Mouse (Mus musculus): ENCODE data around the gene Anxa9.

Gene Anxa9

DNA sequence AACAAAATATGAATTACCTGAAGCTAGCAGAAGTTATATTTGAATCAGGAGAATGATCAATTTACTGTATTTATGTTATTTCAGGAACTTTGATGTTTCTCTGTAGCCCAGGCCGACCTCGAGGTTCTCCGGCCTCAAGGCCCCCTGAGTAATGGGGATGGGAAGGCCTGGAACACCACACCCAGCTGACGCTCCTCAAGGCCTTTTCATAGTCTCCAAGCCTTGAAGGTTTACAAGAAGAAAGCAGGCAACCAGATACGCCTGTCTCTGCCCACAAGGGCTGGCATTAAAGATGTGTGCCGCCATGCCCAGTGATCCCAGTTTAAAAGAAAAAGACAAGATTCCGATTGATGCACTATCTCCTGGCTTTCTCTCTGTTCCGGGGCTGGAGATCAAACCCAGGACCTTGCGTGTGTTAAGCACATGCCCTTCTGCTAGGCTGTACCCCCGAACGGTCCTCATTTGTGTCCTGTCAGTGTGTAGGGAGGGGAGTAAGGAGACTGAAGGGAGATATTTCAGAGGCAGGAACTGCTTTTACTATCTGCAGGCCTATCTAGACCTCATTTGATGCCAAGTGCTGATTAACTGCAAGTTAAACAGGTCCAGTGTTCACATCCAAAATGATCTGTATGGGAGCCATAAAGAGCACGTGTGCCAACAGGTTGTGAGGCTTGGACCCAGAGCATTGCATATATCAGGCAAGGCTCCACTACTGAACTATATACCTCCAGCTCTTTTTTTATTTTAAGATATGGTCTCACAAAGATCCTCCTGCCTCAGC is 22.3 kb downstream of the Anxa9 start:
- DNase-seq (ENCODE audit: low read depth, low spot score) = no peak

- DNase-seq (ENCODE audit: low read depth, low spot score) = no peak
Observed at GRCm38 (mm10) chr3:95284062-95284461, 22.9 kb downstream of the Anxa9 start.

- no peak for DNase-seq (ENCODE audit: low read depth, low spot score)
Observed at GRCm38 (mm10) chr3:95283589-95283941, 23.4 kb downstream of the Anxa9 start.

DNA sequence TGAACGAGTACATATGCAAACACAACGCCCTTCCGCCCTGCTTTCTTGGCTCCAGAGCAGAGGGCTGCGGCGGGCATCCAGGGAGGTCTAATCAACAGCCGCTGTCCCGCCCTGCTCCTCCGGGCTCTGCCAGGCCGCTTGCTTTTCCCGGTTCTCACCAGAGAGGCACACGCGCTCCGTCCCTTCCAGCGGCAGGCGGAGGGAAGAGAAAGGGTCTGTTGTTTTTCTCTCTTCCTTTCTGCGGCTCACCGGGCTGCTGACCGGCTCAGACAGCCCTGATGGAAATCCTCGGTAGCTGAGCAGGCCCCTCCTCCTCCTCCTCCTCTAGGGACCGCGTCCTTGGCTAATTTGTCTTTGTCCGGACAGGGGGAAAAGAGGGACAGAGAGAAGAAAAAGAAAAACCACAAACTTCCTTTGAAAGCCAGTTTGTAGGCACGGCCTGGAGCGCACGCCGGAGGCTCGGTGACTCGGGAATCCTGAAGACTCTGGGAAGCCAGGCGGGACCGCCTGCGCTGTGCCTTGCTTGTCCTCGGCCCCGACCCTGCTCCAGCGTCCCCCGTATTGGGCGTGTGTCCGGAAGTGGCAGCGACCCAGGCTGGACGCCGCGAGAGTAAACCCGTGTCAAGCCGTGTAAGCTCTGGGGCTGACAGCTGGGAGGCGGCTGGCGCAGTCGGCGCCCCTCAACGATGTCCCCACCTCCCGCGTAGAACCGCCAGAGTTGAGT is 23.9 kb downstream of the Anxa9 start:
- peak; percentile 94 for DNase-seq (ENCODE audit: low read depth, low spot score)

DNA sequence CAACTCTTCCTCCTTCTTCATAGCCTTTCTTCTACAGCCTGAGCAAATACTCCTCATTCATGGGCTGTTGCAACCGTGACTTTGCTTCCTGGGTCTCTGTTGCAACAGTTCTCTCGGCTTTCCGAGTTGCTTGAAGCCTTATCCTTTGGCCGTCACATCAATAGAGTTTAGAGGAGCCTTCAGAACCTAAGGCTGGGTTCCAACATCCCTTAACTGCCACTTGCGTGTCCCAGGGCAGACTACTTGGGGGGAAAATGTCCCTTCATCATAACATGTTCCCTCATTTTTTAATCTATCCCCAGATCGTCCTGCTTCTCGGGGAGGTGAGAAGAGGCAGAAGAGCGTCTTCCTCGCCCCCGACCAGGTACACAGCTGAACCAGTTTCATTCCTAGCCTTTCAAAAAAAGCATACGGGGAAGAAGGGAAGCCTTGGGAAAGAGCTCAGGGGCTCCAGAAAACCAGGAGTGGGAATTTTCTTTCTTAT is 24.6 kb downstream of the Anxa9 start:
- DNase-seq (ENCODE audit: low read depth, low spot score) = peak; percentile 25

DNA sequence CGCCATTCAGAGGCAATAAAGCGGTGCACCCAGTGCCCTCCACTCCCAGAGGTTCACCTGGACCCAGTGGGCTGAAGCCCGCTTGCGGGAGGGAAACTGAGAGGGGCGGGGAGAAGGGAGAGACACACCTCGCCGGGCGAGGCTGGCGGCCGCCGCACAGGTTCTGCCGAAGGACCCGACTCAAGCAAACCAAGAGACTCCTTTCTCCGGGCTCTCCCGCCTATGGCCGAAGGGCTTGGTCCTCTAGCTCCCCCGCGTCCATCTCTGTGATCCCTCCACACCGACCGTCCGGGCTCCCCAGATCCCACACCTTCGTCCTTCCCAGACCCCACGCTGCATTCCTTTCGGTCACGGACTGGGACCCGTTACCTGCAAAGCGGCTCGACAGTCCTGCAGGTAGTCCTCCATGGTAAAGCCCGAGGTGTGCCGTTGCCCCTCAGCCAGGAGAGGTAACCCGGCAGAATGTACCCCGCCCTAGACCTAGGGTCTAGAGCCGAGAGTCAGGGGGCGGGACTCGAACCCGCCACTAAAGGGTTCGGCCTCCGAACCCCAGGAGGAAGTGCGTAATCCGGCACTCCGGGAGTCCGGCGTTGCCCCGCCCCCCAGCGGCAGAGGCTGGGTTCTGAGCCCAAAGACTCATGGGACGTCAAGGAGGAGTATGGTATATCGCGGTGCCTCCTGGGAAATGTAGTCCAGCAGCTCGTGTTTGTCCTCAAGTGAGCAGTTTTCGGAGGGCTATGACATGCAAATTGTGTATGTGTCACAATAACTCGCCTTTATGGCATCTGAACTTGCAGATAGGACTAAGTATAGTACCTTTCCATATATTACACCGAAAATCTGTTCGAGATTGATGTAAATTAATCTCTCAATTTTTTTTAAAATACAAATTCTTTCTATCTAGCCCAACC is 25.5 kb downstream of the Anxa9 start, which contains the start of the genes Mindy1 and Prune1:
Gene Mindy1 (plus strand): TSS at position 130 of the 911 bp plus-strand sequence.
Gene Prune1 (minus strand): TSS at position 861 of the 911 bp plus-strand sequence.
- peak; percentile 99 for DNase-seq (ENCODE audit: low read depth, low spot score)

DNA sequence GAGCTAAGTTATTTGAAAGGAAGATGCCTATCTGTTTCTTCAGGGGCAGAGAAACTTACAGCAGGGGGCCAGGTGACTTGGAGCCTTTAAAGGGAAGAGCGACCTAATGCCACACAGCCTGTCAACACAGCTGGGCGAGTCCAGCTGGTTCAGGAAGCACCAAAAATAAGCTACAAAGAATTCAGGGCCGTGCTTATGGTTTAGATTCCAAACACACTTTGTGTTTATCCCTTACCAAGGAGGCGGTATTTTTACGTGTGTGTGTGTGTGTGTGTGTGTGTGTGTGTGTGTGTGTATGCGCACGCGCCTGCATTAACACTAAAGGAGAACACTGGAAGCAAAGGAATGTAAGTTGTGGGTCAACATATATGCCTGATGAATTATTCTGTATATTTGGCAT is 26.2 kb downstream of the Anxa9 start:
- peak; percentile 25 for DNase-seq (ENCODE audit: low read depth, low spot score)

DNA sequence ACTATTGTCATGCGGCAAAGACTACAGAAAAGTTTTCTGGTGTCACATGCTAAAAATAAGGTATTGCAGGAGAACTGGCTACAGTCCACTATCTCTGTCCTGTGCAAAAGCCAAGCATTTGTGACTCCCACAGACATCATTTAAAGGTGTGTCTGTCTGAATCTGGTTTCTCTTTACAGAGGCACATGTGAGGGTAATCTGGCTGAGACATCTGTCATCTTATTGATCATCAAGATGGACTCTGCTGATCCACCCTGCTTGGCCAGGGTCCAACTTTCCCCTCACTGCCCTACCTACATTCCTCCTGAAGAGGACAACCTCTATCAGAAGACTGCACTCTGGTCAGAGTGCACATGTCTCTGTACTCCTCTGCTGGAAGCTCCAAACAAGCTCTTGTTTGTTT is 29.8 kb downstream of the Anxa9 start:
- DNase-seq (ENCODE audit: low read depth, low spot score) = peak; percentile 62

DNA sequence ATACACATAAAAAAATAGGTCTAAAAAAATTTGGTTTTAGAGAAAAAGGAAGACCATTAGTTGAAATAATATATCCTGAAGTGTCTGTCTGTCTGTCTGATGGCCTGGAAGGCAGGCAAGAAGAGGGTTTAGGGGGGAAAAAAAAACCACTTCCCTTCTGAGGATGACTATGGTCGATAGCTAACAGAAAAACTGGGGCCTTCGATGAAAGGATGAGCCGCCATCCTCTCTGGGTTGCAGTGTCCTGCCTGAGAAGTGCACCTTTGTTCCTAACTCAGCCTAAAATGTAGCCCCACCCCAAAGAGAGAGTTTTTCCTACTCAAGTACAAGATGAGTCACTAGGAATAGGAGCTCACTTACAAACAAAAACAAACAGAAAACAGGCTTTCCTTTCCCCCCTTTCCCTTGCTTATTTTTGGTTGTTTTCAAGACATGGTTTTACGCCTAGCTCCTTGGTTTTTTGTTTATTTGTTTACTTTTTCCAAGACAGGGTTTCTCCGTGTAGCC is 30.5 kb downstream of the Anxa9 start:
- peak; percentile 25 for DNase-seq (ENCODE audit: low read depth, low spot score)

- no peak for DNase-seq (ENCODE audit: low read depth, low spot score)
Observed at GRCm38 (mm10) chr3:95275161-95275560, 31.8 kb downstream of the Anxa9 start.

- peak; percentile 46 for DNase-seq (ENCODE audit: low read depth, low spot score)
Observed at GRCm38 (mm10) chr3:95274453-95274852, 32.5 kb downstream of the Anxa9 start.

DNA sequence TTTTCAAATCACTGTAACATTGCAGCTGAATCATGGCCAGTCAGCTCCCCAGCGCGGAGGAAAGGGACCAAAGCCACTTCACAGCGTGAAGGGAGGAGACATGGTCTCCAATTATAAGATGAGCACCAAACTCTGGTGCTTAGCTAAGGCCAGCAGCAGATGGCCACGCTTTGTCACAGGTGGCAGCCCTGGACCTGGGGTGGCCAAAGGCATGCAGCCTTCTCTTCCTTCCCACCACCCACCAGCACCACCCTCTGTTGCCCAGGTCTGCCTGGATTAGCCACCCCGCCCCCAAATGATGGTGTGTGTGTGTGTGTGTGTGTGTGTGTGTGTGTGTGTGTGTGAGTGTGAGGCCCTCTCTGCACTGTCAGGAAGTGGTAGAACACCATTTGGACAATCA is 33.5 kb downstream of the Anxa9 start:
- DNase-seq (ENCODE audit: low read depth, low spot score) = no peak

- peak; percentile 70 for DNase-seq (ENCODE audit: low read depth, low spot score)
Observed at GRCm38 (mm10) chr3:95270766-95271364, 36.1 kb downstream of the Anxa9 start.

- DNase-seq (ENCODE audit: low read depth, low spot score) = no peak
Observed at GRCm38 (mm10) chr3:95269789-95270188, 37.2 kb downstream of the Anxa9 start.

- no peak for DNase-seq (ENCODE audit: low read depth, low spot score)
Observed at GRCm38 (mm10) chr3:95267855-95268254, 39.1 kb downstream of the Anxa9 start.

DNA sequence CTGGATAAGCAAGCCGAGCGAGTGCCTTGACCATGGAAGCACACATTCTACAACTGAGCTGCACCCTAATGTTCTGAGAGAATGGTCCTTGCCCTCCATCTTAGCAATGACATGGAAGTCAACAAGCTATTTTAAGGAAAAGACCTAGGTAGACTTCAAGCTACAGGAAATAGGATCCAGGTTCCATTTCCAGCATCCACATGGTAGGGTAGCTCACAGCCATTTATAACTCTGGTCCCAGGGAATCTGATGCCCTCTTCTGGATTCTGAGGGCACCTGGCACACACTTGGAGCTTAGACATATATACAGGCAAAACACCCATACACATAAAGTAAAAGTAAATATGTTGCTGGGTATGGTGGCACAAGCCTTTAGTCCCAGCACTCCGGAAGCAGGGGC is 40.9 kb downstream of the Anxa9 start:
- no peak for DNase-seq (ENCODE audit: low read depth, low spot score)

- DNase-seq (ENCODE audit: low read depth, low spot score) = no peak
Observed at GRCm38 (mm10) chr3:95264724-95265123, 42.3 kb downstream of the Anxa9 start.

- DNase-seq (ENCODE audit: low read depth, low spot score) = peak; percentile 91
Observed at GRCm38 (mm10) chr3:95263089-95263739, 43.8 kb downstream of the Anxa9 start.

DNA sequence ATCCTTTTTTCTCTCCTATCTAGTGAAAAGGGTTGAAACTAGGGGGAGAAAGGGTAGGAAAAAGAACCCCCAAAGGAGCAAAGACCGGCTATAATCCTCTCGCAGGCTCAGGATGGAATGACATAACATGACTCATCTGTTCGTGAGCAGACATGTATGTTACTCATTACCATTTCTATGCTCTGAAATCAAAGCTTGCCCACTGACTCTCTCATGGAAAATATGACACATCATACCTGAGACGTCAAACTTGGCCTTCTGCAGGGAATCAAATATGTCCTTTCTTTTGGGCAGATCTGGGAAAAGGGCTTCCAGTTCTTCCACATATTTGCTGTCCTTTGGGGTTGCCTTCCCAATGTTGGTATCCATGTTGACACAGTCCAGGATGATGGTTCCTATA is 45.0 kb downstream of the Anxa9 start:
- no peak for DNase-seq (ENCODE audit: low read depth, low spot score)

DNA sequence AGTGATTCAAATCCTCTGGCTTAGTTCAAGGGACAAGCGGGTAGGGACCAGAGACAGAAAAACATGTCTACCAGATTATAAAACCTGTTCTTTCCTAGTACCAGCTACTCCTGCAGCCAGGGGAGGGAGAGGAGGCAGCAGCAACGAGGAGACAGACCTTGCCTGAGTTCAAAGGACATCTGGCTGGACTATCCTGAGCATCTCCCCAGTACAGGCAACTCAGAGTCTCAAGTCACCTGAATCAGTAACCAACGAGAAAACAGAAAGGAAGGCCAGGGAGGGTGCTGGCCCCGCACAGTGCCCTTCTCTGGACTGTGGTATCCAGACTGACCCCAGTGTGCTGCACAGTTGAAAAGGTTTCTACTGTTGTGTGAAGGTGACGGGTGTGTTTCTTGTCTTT is 50.0 kb downstream of the Anxa9 start:
- DNase-seq (ENCODE audit: low read depth, low spot score) = no peak

Measured in ZHBTc4 (cell line).